Mouse (Mus musculus) midbrain, embryonic 11.5 days (tissue): ENCODE measurements around the gene Trak1. TPM values are rescaled to one million over a fixed set of nuclear protein-coding genes. Genes with fewer than 3 reads are reported as not detected.
A peak's percentile ranks its signal among the peaks of the same experiment; 100 is the strongest.

Source experiments
- ATAC-seq: fragments of 200-750 bp; cut with Nextera tagmentation; 2 replicates; pipeline ENCODE4 v1.8.0; 2017; ENCODE audit warnings: moderate TSS enrichment, moderate library complexity; ENCODE audit not compliant: low FRiP score
- DNase-seq: peaks from one replicate; pipeline ENCODE4 v3.0.0; 2015; ENCODE audit warnings: low spot score; ENCODE audit errors: missing footprints
- H3K27ac ChIP-seq: fragments of 300-500 bp; sonication (generic); 2 replicates; pipeline ENCODE4 v1.5.1; 2014; ENCODE audit warnings: low read depth, low read length
- H3K27me3 ChIP-seq: fragments of 300-500 bp; sonication (generic); 2 replicates; pipeline ENCODE4 v1.6.1; 2014; ENCODE audit warnings: mild to moderate bottlenecking, low read length, moderate library complexity, mixed read lengths; ENCODE audit not compliant: control insufficient read depth, insufficient read depth
- H3K36me3 ChIP-seq: fragments of 300-500 bp; sonication (generic); 2 replicates; pipeline ENCODE4 v1.6.1; 2014; ENCODE audit warnings: mild to moderate bottlenecking, low read length, moderate library complexity, mixed read lengths; ENCODE audit not compliant: control insufficient read depth, insufficient read depth
- H3K4me1 ChIP-seq: fragments of 300-500 bp; sonication (generic); 2 replicates; pipeline ENCODE4 v1.6.1; 2014; ENCODE audit warnings: low read length; ENCODE audit not compliant: control insufficient read depth, insufficient read depth
- H3K4me2 ChIP-seq: fragments of 300-500 bp; sonication (generic); 2 replicates; pipeline ENCODE4 v1.6.1; 2014; ENCODE audit warnings: mild to moderate bottlenecking, moderate library complexity
- H3K4me3 ChIP-seq: fragments of 300-500 bp; sonication (generic); 2 replicates; pipeline ENCODE4 v1.5.1; 2014; ENCODE audit warnings: low read depth, low read length
- H3K9ac ChIP-seq: fragments of 300-500 bp; sonication (generic); 2 replicates; pipeline ENCODE4 v1.6.1; 2014; ENCODE audit warnings: low read length
- H3K9me3 ChIP-seq: fragments of 300-500 bp; sonication (generic); 2 replicates; pipeline ENCODE4 v1.6.1; 2016; ENCODE audit warnings: low read length; ENCODE audit not compliant: control insufficient read depth
- WGBS: fragments of 180-500 bp; shearing (Covaris S2); extraction: QIAGEN DNeasy Blood & Tissue Kit; methylation state at CpG from one replicate; pipeline ENCODE4 v1.1.7; 2014; 5-methylcytosine and 5-hydroxymethylcytosine counted together
- polyA plus RNA-seq: library from polyadenylated mRNA; unstranded; fragments of >200 nt; fragmentation: Nextera tagmentation; extraction: Ambion mirVana; gene quantifications from 2 replicates; pipeline ENCODE4 v1.2.1, GENCODE M21; 2014

The Trak1 gene
- polyA plus RNA-seq, 1 experiment from 2014 or later = 20.5 TPM

DNA sequence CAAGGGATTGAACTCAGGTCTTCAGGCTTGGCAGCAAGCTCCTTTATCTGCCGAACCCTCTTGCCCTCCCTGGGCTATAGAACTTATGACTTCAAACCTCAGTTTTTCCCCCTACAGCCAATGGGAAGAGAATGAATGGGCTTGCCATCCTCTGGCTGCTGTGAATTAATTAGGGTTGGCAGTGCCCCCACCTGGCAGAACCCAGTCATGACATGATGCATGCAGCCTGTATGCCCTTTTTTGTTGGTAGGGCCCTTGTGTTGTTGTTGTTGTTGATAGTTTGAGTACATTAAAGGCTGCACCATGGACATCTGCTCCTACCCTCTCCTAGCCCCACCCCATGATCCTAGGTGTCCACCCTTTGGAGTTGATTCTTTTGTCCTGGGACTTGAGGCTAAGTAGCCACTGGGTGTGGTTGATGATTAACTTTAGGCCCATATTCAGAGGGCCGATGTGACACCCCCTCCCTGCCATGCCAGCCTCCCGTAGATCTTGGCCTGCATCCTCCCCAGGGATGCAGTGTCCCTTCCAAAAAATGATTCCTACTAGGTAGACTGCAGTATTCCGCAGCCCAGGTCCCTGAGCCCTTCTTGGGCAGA is 57.6 kb downstream of the Trak1 start:
- Histone ChIP-seq H3K4me2 (no peak overlapping the region), H3K4me3 (no peak overlapping the region), H3K9ac (no peak overlapping the region), H3K36me3 (no peaks in the 10 kb centered on the region), H3K27ac (no peak overlapping the region), H3K4me1 (peaks cover 26% of the 10 kb centered on the region), H3K9me3 (no peaks in the 10 kb centered on the region), H3K27me3 (no peaks in the 10 kb centered on the region)
- WGBS = 83% methylated on average over 4 of the region's 4 CpGs
- ATAC-seq (no peak), DNase-seq (no peak)

DNA sequence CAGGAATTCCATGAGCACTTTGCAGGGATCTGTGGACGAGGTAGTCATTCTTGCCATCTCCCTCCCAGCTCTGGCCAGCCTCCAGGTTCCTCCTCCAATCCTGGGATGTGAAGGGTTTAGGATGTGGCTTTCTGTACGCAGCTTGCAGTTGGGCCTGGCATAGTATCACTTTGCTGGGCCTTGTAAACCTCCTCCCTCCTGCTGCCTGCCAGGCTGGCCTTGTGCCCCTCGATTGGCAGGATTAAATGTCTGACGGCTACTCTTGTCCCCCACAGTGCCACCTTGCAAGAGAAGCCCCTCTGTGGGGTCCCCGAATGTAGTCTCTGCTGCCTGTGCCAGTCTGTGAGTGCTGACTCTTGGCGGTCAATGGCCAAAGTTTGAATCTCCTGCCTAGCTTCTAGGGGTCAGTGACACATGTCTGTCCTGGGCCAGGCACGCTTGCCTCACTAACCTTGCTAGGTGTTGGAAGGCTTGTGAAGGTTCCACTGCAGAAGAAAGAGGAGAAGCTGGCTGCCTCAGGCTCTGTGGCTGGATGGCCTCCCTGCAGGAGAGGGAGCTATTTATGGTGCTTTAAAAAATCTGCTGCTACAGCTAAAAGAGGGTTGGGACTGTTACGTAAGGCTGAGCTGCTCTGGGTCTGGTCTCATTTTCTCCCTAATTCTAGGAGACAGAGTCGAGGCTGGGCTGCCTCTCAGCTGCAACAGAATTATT is 58.3 kb downstream of the Trak1 start:
- no peak overlapping the region for H3K9ac ChIP-seq
- DNase-seq (no peak), ATAC-seq (no peak)
- 80% methylated on average over 9 of the region's 9 CpGs for WGBS
- H3K4me2 ChIP-seq = no peak overlapping the region
- no peak overlapping the region for H3K4me3 ChIP-seq
- peaks cover 29% of the 10 kb centered on the region for H3K4me1 ChIP-seq
- H3K27ac ChIP-seq = no peak overlapping the region
- H3K9me3 ChIP-seq = no peaks in the 10 kb centered on the region
- H3K27me3 ChIP-seq = no peaks in the 10 kb centered on the region
- no peaks in the 10 kb centered on the region for H3K36me3 ChIP-seq

DNA sequence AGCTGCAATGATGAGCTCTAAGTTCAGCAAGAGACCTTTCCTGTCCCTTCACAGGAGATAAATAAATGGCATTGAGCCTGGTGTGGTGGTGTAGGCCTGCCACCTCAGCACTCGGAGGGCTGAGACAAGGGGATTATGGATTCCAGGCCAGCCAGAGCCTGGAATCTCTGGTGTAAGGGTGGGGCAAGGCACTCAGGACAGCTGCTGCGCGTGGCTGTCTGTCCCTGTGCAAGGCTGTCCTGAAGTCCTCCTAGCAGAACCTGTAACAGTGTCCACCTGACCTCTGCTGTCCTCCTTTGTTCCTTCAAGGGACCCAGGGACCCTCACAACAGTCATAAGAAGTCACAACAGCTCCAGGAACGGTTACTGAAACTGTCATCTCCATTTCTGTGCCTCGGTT is 59.8 kb downstream of the Trak1 start:
- ATAC-seq (no peak), DNase-seq (no peak)
- no peak overlapping the region for H3K9ac ChIP-seq
- H3K4me3 ChIP-seq = no peak overlapping the region
- no peaks in the 10 kb centered on the region for H3K27me3 ChIP-seq
- H3K27ac ChIP-seq = no peak overlapping the region
- H3K4me2 ChIP-seq = no peak overlapping the region
- WGBS = 73% methylated on average over 5 of the region's 5 CpGs
- no peaks in the 10 kb centered on the region for H3K9me3 ChIP-seq
- peaks cover 24% of the 10 kb centered on the region for H3K4me1 ChIP-seq
- H3K36me3 ChIP-seq = no peaks in the 10 kb centered on the region

DNA sequence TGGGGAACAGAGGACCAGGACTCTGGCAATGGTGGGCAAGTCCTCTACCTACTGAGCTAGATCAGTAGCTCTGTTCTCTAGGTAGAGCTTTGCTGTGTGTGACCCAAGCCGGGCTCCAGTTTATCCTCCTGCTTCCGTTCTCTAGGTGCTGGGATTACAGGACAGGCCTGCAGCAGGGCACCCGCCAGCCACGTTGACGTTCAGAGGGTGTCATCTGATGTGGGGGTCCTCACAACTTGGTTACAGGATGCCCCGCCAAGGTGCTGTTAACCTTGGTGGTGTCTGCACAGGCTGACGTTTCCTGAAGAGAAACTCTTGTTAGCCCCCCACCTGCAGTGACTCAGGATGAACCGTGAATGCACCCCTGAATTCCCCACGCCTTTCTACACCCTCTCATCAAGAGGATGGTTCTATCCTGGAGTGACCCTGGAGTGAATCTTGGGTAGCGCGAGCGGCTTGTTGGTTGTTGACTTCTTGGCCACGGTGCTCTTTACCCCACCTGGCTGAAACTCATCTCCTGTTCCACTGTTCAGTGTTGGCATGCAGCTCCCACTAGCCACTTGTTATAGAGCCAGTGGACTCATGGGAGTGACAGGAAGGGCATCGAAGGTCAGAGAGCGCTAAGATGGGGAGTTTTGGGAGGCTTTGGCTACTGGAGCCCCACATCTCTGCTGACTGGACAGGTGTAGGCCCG is 60.4 kb downstream of the Trak1 start:
- 88% methylated on average over 16 of the region's 16 CpGs for WGBS
- no peaks in the 10 kb centered on the region for H3K36me3 ChIP-seq
- H3K9ac ChIP-seq = no peak overlapping the region
- no peak for DNase-seq
- peaks cover 21% of the 10 kb centered on the region for H3K4me1 ChIP-seq
- no peak overlapping the region for H3K4me2 ChIP-seq
- no peak for ATAC-seq
- H3K4me3 ChIP-seq = no peak overlapping the region
- no peak overlapping the region for H3K27ac ChIP-seq
- H3K9me3 ChIP-seq = no peaks in the 10 kb centered on the region
- no peaks in the 10 kb centered on the region for H3K27me3 ChIP-seq

DNA sequence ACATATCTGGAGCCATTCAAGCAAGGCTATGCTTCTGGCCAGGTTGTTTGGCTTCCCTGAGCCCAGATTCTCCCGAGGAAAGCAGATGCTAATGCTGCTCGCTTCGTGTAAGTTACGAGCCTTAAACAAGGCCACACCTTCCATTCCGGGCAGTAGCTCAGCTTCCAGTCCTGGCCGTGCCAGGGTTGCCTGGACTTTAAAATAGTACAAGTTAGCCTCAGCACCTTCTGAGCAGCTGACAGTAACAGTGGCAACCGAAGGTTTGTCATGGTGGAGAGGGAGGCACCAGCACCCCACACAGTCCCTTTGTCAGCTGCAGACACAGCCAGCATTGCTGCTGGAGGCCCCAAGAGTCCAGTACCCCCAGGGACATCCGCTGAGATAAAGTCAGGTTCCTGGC is 61.1 kb downstream of the Trak1 start:
- H3K4me2 ChIP-seq = no peak overlapping the region
- ATAC-seq = no peak
- H3K9ac ChIP-seq = no peak overlapping the region
- H3K36me3 ChIP-seq = no peaks in the 10 kb centered on the region
- WGBS = 61% methylated on average over 8 of the region's 8 CpGs
- H3K27ac ChIP-seq = no peak overlapping the region
- no peaks in the 10 kb centered on the region for H3K27me3 ChIP-seq
- H3K4me1 ChIP-seq = peaks cover 21% of the 10 kb centered on the region
- H3K9me3 ChIP-seq = no peaks in the 10 kb centered on the region
- DNase-seq = no peak
- H3K4me3 ChIP-seq = no peak overlapping the region

DNA sequence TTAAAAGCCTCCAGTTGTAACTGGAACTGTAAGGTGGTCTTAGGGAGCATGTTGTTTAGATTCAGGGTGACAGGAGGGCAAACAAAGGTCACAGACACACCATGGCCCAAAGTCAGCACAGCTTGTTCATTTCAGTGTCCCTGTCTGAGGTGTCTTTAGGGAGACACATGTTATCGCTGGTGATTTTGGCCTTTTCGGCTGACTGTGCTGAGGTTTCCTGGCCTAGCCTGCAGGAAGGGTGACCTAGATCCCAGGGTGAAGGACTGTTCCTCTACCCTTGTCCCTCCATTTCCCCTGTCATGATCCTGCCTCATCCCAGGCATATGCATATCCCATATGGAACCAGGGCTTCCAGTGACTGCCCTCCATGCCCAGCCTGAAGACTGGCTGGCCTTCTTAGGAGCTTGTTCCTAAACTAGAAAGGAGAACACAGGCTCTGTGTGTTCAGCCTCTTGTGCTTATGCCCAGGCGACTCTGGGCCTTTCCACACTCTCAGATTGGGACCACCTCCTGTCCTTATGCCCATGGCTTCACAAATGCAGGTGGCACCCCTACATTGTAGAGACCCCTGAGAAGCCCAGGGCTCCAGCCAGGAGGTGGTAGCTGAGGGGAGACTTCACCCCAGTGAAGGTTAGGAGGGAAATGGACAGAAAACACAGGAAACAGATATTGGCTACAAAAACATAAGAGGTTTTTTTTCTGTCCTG is 62.1 kb downstream of the Trak1 start:
- no peak overlapping the region for H3K4me2 ChIP-seq
- H3K9ac ChIP-seq = no peak overlapping the region
- WGBS = 65% methylated on average over 3 of the region's 3 CpGs
- H3K4me1 ChIP-seq = peaks cover 21% of the 10 kb centered on the region
- no peaks in the 10 kb centered on the region for H3K9me3 ChIP-seq
- ATAC-seq (no peak), DNase-seq (no peak)
- H3K27ac ChIP-seq = peak overlapping the region; percentile 5; the same call in 1 of the 2 replicates
- no peaks in the 10 kb centered on the region for H3K27me3 ChIP-seq
- H3K36me3 ChIP-seq = no peaks in the 10 kb centered on the region
- H3K4me3 ChIP-seq = no peak overlapping the region

DNA sequence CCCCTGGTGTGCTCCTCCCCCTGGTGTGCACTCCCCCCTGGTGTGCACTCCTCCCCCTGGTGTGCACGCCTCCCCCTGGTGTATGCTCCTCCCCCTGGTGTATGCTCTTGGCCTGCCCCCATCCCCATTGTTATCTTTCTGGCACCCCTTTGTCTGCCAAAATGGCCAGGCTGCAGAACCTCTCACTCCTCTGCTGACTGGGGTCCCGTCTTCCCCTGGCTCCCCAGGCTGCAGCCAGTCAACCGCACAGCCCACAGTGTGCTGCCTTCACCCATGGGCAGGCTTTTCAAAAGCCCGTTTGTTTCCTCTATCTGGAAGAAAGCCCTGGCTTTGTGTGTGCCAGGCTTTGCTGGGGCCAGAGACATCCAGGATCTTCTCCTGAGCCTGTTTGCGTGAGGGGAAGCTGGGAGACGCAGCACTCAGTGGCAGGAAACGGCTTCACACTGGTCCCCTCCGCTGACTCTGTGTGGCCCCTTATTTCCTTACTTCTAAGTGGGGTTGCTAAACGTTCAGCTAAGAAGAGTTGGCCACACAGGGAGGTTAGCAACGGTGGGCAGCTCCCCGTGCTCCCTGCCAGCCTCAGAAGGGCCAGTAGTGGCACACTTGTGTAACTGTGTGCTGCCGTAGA is 63.1 kb downstream of the Trak1 start:
- Histone ChIP-seq H3K4me3 (no peak overlapping the region), H3K36me3 (no peaks in the 10 kb centered on the region), H3K4me1 (peaks cover 21% of the 10 kb centered on the region), H3K27ac (peak overlapping the region; percentile 93), H3K27me3 (no peaks in the 10 kb centered on the region), H3K9ac (peak overlapping the region; percentile 61), H3K9me3 (no peaks in the 10 kb centered on the region), H3K4me2 (peak overlapping the region; percentile 9; the same call in 1 of the 2 replicates)
- 7% methylated on average over 12 of the region's 12 CpGs for WGBS
- DNase-seq (peak; percentile 92), ATAC-seq (peak; percentile 80)

DNA sequence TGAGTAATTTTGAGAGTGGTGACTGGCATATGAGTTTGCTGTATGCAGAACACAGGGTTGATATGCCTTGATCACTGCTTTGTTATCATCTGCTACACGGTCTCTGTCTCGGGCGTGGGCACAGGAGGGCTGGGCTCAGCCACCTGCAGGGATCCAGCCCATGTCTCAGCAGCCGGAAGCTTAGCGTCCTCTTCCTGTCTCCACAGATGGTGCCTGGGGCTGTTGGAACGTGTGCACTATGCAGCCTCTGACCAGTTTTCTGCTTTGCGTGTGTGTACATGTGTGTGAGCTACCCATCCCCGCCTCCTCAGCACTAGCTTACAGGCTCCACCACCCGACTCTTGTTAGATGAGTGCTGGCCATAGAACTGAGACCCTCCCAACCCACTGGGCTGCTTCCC is 63.7 kb downstream of the Trak1 start:
- DNase-seq (peak; percentile 92), ATAC-seq (peak; percentile 41; the same call in 1 of the 2 replicates)
- Histone ChIP-seq H3K27ac (peak overlapping the region; percentile 93), H3K36me3 (no peaks in the 10 kb centered on the region), H3K9me3 (no peaks in the 10 kb centered on the region), H3K9ac (peak overlapping the region; percentile 61), H3K27me3 (no peaks in the 10 kb centered on the region), H3K4me3 (no peak overlapping the region), H3K4me2 (peak overlapping the region; percentile 7; the same call in 1 of the 2 replicates), H3K4me1 (peaks cover 22% of the 10 kb centered on the region)
- 49% methylated on average over 9 of the region's 9 CpGs for WGBS
